Mouse (Mus musculus): ENCODE measurements around the gene Olfr1238.

Gene Olfr1238

DNA sequence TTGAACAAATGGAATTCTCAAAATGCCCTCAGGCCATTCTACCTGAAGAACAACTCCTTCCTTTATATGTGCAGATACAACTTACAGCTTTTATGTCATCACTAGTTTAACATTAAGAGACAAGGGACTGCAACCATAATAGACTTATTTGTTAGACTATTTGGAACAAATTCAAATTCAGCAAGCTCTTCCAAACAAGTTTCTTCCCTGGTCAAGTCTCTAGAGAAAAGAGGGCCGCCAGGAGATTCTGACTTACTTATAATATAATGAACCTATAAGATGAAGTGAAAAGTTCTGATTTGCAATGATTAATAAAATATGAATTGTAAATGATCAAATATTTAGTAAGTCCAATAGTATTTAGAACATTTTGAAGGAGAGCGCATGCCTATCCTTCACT is at the start of gene Olfr1238:
Gene Olfr1238, minus strand, starts transcription at position 101 of the 400 bp plus-strand sequence.
- DNase-seq (ENCODE audit: low spot score): no peak

- DNase-seq (ENCODE audit: low spot score): no peak
These were observed 33.4 kb upstream of the Olfr1238 start, which contains the start of gene Olfr1240 for GRCm38 (mm10) chr2:89442900-89443299. Olfr1240 (minus strand) TSS chr2:89443000.

- no peak for DNase-seq (ENCODE audit: low spot score)
These were observed 10.8 kb upstream of the Olfr1238 start, which contains the start of gene Olfr1239 for GRCm38 (mm10) chr2:89420307-89420706. Olfr1239 (minus strand) TSS chr2:89420407.

DNA sequence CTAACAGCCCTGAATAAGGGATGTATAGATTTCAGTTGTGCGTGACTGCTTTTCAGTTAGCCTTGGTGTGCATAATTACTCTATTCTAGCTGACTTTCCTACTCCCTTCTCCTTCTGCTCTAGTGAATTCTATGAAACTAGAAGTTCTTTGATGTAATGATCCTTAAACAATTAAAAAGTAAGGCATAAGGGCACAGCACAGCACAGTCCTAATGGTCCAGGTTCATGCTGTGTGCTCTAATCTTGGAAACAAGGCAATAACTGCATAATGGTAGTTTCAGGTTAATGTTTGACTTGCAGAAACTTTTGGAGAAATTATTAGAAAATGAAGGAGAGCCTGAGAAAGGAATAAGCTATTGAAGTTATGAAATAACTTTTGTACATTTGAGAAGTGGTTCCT is 5.1 kb upstream of the Olfr1238 start:
- no peak for DNase-seq (ENCODE audit: low spot score)

- no peak for DNase-seq (ENCODE audit: low spot score)
These were observed 8.6 kb downstream of the Olfr1238 start for GRCm38 (mm10) chr2:89400882-89401281.

- DNase-seq (ENCODE audit: low spot score): no peak
These were observed 44.7 kb downstream of the Olfr1238 start, which contains the start of gene Olfr1234 for GRCm38 (mm10) chr2:89364765-89365164. Olfr1234 (minus strand) TSS chr2:89364865.
